In the genomic region with DNA sequence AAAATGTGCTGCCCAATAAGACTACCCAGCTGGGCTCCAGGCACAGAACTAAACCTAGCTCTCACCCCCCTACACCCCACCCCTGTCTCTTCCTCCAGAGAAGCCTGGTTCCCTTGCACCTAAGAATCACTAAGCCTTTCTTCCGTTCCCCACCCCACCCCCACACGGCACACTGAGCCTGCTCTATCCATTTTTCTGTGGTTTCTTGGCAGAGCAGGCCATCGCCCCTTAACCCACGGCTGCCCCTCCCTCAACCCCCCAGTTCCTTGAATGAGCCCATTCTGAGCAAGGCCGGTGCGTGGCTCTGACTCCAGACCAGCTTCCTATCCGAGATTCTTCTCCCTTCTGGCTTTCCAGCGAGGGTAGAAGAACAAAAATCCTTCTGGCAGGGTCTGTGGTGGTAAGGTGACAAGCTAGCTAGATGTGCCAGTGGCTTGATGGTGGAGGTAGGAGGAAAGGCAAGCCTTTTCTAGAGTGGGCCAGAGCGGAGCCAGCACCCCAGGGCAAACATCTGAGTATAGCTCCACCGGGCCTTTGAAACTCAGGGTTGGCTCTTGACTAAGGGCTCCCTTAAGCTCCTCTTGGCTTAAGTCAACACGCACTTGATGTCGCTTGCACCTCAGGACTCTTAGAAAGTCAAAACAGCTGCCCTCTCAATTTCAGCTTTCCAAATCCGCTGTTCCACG, we compare ENCODE assay signal across 10 mouse cellular contexts. TPM values are rescaled to one million over a fixed set of nuclear protein-coding genes. Genes with fewer than 3 reads are reported as not detected.
A peak's percentile ranks its signal among the peaks of the same experiment; 100 is the strongest.
DNase-seq lines count a peak whose midpoint lies in the region; ATAC-seq lines count a peak whose summit lies in the region.
"Had no signal": no experiment of that assay in that cellular context is flagged by ENCODE, and none has a peak within 500 bp of the region (broad histone marks: within the 10 kb centered on the region; RNA-seq: fewer than 3 reads in every experiment).

No protein-coding gene starts in this region.

- H3K27me3 ChIP-seq in kidney, embryonic 15.5 days, result peaks cover 99% of the 10 kb centered on the region
- peaks cover 87% of the 10 kb centered on the region for H3K27me3 ChIP-seq in intestine, embryonic 14.5 days (replicated peaks; ENCODE audit: control insufficient read depth, insufficient read depth, low read length)

- no peak overlapping the region for H3K27ac ChIP-seq in kidney, embryonic 15.5 days
- H3K27ac ChIP-seq in intestine, embryonic 14.5 days (ENCODE audit: low read depth), result no peak overlapping the region

- H3K4me1 ChIP-seq in kidney, embryonic 15.5 days, result peaks cover 43% of the 10 kb centered on the region
- H3K4me1 ChIP-seq in intestine, embryonic 14.5 days (replicated peaks; ENCODE audit: control insufficient read depth, insufficient read depth, low read length), result peaks cover 27% of the 10 kb centered on the region

- no peaks in the 10 kb centered on the region; the same call in 1 of the 2 replicates for H3K9me3 ChIP-seq in kidney, embryonic 15.5 days (replicated peaks)
- no peaks in the 10 kb centered on the region for H3K9me3 ChIP-seq in intestine, embryonic 14.5 days (ENCODE audit: control insufficient read depth, low read length)

- no peak for ATAC-seq in kidney, embryonic 15.5 days (replicated peaks; ENCODE audit: low FRiP score)
- no peak for ATAC-seq in intestine, embryonic 14.5 days (replicated peaks; ENCODE audit: low FRiP score, low TSS enrichment, low read depth)
- no peak for ATAC-seq in granulocyte monocyte progenitor cell, adult 5-6 weeks (replicated peaks; ENCODE audit: poor library complexity, severe bottlenecking)
- no peak for ATAC-seq in erythroid progenitor cell, adult 5-6 weeks (replicated peaks; ENCODE audit: low FRiP score, poor library complexity, severe bottlenecking)

- no peak overlapping the region for H3K4me3 ChIP-seq in kidney, embryonic 15.5 days (replicated peaks)
- H3K4me3 ChIP-seq in intestine, embryonic 14.5 days (ENCODE audit: low read depth, low read length), result peak overlapping the region; percentile 38; the same call in 1 of the 2 replicates

- no peaks in the 10 kb centered on the region for H3K36me3 ChIP-seq in kidney, embryonic 15.5 days
- H3K36me3 ChIP-seq in intestine, embryonic 14.5 days (ENCODE audit: control insufficient read depth, insufficient read depth, low read length), result no peaks in the 10 kb centered on the region

- WGBS in kidney, embryonic 15.5 days, result 18% methylated on average over 14 of the region's 14 CpGs
- 20% methylated on average over 14 of the region's 14 CpGs for WGBS in intestine, embryonic 14.5 days

- 0 out of 2 replicates have a peak overlapping the region, but pooled peaks have one; percentile 63 for H3K4me2 ChIP-seq in kidney, embryonic 15.5 days
- H3K4me2 ChIP-seq in intestine, embryonic 14.5 days (ENCODE audit: low read length), result peak overlapping the region; percentile 79

- peak; percentile 39 to 60 for DNase-seq in cerebellum, postnatal 10 days
- DNase-seq in cerebellum, adult 18-20 months, result no peak
- DNase-seq in kidney, postnatal 25 days, result no peak
- no peak for DNase-seq in intestine, embryonic 14.5 days (ENCODE audit: low spot score)
- peak; percentile 53 for DNase-seq in lung, postnatal 14 days

- H3K9ac ChIP-seq in kidney, embryonic 15.5 days, result no peak overlapping the region
- H3K9ac ChIP-seq in intestine, embryonic 14.5 days (ENCODE audit: low read length), result no peak overlapping the region; the same call in 1 of the 2 replicates

RNA-seq across cellular contexts. Expression of a gene that starts 0.6 kb away (rescaled TPM):
- 0.05 and 0.08 TPM in 2 replicates for polyA plus RNA-seq in kidney, embryonic 15.5 days (2015; fragmentation: Nextera tagmentation; extraction: Ambion mirVana)
- polyA plus RNA-seq in intestine, embryonic 14.5 days (2014; fragmentation: Nextera tagmentation; extraction: Ambion mirVana), result 0.07 and 10.4 TPM in 2 replicates
- total RNA-seq in granulocyte monocyte progenitor cell, adult 5-6 weeks (2014; fragmentation: Nextera tagmentation), result not detected in 2 replicates
- not detected in 2 replicates for total RNA-seq in granulocyte monocyte progenitor cell, adult 5-6 weeks (2017)
- not detected in 2 replicates for total RNA-seq in erythroid progenitor cell, adult 5-6 weeks (2015; ENCODE audit: low replicate concordance)
- total RNA-seq in erythroid progenitor cell, adult 5-6 weeks (2017; ENCODE audit: low replicate concordance), result not detected in 2 replicates
- total RNA-seq: heart, adult 8-10 months had no signal
- polyA plus RNA-seq: midbrain, embryonic 11.5 days had no signal

RNA-seq across cellular contexts. Expression of a gene that starts 1.4 kb away (rescaled TPM):
- 1.1 and 2.4 TPM in 2 replicates for polyA plus RNA-seq in kidney, embryonic 15.5 days (2015; fragmentation: Nextera tagmentation; extraction: Ambion mirVana)
- polyA plus RNA-seq in intestine, embryonic 14.5 days (2014; fragmentation: Nextera tagmentation; extraction: Ambion mirVana), result 1.7 and 1.9 TPM in 2 replicates
- total RNA-seq in granulocyte monocyte progenitor cell, adult 5-6 weeks (2014; fragmentation: Nextera tagmentation), result not detected in 2 replicates
- total RNA-seq in granulocyte monocyte progenitor cell, adult 5-6 weeks (2017), result not detected in 2 replicates
- total RNA-seq in erythroid progenitor cell, adult 5-6 weeks (2015; ENCODE audit: low replicate concordance), result not detected in 2 replicates
- total RNA-seq in erythroid progenitor cell, adult 5-6 weeks (2017; ENCODE audit: low replicate concordance), result not detected in 2 replicates

RNA-seq across cellular contexts. Expression of a gene that starts 14.6 kb away (rescaled TPM):
- polyA plus RNA-seq in kidney, embryonic 15.5 days (2015; fragmentation: Nextera tagmentation; extraction: Ambion mirVana), result 2.4 and 2.7 TPM in 2 replicates
- 0.32 TPM in 1 of 2 replicates, not detected in the other for polyA plus RNA-seq in intestine, embryonic 14.5 days (2014; fragmentation: Nextera tagmentation; extraction: Ambion mirVana)
- 228 and 251 TPM in 2 replicates for total RNA-seq in granulocyte monocyte progenitor cell, adult 5-6 weeks (2014; fragmentation: Nextera tagmentation)
- 46.7 and 49.3 TPM in 2 replicates for total RNA-seq in granulocyte monocyte progenitor cell, adult 5-6 weeks (2017)
- total RNA-seq in erythroid progenitor cell, adult 5-6 weeks (2015; ENCODE audit: low replicate concordance), result 36.9 and 68.8 TPM in 2 replicates
- 6.3 and 11.0 TPM in 2 replicates for total RNA-seq in erythroid progenitor cell, adult 5-6 weeks (2017; ENCODE audit: low replicate concordance)

RNA-seq across cellular contexts. Expression of a gene that starts 40.1 kb away (rescaled TPM):
- polyA plus RNA-seq in kidney, embryonic 15.5 days (2015; fragmentation: Nextera tagmentation; extraction: Ambion mirVana), result 149 and 161 TPM in 2 replicates
- 104 and 110 TPM in 2 replicates for polyA plus RNA-seq in intestine, embryonic 14.5 days (2014; fragmentation: Nextera tagmentation; extraction: Ambion mirVana)
- total RNA-seq in granulocyte monocyte progenitor cell, adult 5-6 weeks (2014; fragmentation: Nextera tagmentation), result not detected in 2 replicates
- not detected in 2 replicates for total RNA-seq in granulocyte monocyte progenitor cell, adult 5-6 weeks (2017)
- total RNA-seq in erythroid progenitor cell, adult 5-6 weeks (2015; ENCODE audit: low replicate concordance), result 2.5 and 7.2 TPM in 2 replicates
- total RNA-seq in erythroid progenitor cell, adult 5-6 weeks (2017; ENCODE audit: low replicate concordance), result 5.7 and 7.2 TPM in 2 replicates

RNA-seq across cellular contexts. Expression of a gene that starts 53.2 kb away (rescaled TPM):
- polyA plus RNA-seq in kidney, embryonic 15.5 days (2015; fragmentation: Nextera tagmentation; extraction: Ambion mirVana), result 59.2 and 64.2 TPM in 2 replicates
- polyA plus RNA-seq in intestine, embryonic 14.5 days (2014; fragmentation: Nextera tagmentation; extraction: Ambion mirVana), result 65.2 and 67.2 TPM in 2 replicates
- 30.4 and 35.3 TPM in 2 replicates for total RNA-seq in granulocyte monocyte progenitor cell, adult 5-6 weeks (2014; fragmentation: Nextera tagmentation)
- total RNA-seq in granulocyte monocyte progenitor cell, adult 5-6 weeks (2017), result 11.5 and 18.1 TPM in 2 replicates
- 8.8 and 10.8 TPM in 2 replicates for total RNA-seq in erythroid progenitor cell, adult 5-6 weeks (2015; ENCODE audit: low replicate concordance)
- total RNA-seq in erythroid progenitor cell, adult 5-6 weeks (2017; ENCODE audit: low replicate concordance), result 3.1 and 5.3 TPM in 2 replicates

Comparison
In these comparisons a context has a peak if more than half of its experiments do, and no peak if none do; other contexts are left out.
1. DNase-seq: peak in cerebellum, postnatal 10 days (2 of 2) and lung, postnatal 14 days (single experiment); none in cerebellum, adult 18-20 months (0 of 2), kidney, postnatal 25 days (0 of 2) and intestine, embryonic 14.5 days (single experiment).